Mouse (Mus musculus): ENCODE results near the gene Senp5. TPM values are rescaled to one million over a fixed set of nuclear protein-coding genes. Genes with fewer than 3 reads are reported as not detected.
"Not testable (repeated sequence)": the region's sequence is repeated elsewhere in the genome, so short reads cannot be mapped to it uniquely, and the experiment has no call there.

Senp5 gene
- total RNA-seq (2021), result 10 to 100 TPM; 41.7 to 43.8 TPM

DNA sequence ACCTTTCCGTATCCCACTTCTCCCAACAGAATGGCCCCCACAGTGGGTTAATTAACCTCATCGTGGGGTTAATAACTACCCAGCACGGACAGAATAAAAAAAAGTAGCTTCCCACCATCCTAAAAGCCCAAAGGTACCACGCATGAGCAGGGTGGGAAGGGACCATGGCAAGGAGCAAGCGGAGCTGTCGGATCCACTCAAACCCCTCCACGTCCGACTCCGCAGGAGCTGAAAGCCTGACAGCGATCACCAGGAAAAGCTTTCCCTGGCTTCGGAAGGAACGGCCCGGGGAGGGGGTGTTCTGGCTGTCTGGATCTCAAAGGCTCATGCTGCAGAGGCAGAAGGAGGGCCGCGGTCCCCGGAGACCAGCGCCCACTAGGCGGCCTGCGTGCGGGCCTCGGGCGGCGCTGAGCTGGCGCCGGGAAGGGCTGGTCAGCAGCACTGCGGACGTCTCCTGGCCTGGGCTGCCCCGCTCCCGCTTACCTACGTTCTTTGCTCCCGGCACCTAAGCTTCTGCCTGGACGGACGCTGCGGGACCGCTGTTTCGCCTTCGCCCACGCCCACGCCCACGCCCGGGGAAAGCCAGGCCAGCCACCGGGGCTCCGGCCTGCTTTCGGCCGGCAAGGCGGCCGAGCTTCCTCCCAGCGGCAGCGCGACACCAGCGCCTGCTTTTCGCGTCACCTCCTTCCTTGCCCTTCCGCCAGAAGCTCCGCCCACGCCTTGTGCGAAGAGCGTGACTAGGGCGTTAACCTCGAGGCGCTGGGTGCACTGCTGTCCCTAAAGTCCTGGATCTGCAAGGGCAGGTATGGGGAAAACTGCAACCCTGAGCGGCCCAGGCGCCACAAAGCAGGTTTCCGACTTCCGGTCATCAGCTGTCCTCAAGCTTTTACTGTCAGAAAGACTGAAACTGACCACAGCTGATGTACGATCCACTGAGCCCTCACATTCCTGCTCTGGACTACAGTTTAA lies at the start of gene Senp5:
Senp5 (minus strand) TSS at position 779 of the 969 bp plus-strand sequence.
- intact Hi-C loops (cut with DNase I), result no loop called here
- DNase-seq (ENCODE audit: extremely low spot score in 1 of 2, low spot score in 2 of 2), result peak; percentile 82 to 95

DNA sequence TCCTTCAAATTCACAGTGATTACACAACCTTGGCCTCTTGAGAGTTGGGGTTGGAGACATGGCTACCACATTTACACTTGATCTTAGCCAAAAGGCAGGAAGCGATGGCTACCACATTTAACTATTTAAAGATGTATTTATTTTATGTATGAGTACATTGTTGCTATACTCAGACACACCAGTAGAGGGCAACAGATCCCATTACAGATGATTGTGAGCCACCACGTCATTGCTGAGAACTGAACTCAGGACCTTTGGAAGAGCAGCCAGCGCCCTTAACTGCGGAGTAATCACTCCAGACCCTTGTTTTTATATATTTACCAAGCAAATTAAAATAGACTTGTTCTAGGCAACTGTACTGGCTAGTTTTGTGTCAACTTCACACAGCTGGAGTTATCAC lies 39.3 kb upstream of the Senp5 start:
- DNase-seq (ENCODE audit: extremely low spot score in 1 of 2, low spot score in 2 of 2), result no peak
- intact Hi-C loops (cut with DNase I), result no loop called here

DNA sequence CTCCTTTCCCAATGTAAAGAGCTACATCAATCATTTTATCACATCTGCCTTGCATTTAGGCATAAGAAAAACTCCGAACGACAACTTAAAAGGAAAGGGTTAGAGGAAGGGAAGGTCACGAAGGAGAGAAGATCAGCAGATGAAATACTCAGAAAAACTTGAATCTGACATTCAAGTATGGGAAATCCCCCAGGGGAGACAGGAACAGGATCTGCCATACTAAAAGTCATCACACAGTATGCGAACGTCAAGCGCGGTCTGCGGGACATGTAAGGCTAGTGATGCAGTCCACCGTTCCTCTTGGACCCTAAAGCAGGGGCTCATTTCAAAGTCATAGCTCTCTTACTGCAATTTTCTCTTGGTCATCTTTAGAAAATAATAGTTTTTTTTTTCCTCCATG lies 16.6 kb upstream of the Senp5 start:
- no peak for DNase-seq (ENCODE audit: extremely low spot score in 1 of 2, low spot score in 2 of 2)
- intact Hi-C loops (cut with DNase I), result no loop called here

DNA sequence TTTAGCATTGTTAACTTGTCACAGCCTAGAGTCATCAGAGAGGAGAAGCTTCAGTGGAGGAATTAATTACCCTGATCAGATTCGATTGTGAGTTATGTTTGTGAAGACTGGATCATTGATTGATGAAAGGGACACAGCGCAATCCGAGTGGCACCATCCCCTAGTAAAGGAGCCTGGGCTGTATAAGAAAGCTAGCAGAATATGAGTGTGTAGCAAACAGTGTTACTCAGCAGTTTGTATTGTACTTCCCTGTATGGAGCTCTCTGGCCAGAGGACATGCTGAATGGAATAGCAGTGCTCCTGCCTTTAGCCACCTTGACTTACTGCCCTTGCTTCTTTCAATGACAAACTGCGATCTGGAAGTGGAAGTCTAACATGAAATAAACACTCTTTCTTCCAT lies 7.2 kb upstream of the Senp5 start:
- intact Hi-C loops (cut with DNase I), result no loop called here
- DNase-seq (ENCODE audit: extremely low spot score in 1 of 2, low spot score in 2 of 2), result no peak

DNA sequence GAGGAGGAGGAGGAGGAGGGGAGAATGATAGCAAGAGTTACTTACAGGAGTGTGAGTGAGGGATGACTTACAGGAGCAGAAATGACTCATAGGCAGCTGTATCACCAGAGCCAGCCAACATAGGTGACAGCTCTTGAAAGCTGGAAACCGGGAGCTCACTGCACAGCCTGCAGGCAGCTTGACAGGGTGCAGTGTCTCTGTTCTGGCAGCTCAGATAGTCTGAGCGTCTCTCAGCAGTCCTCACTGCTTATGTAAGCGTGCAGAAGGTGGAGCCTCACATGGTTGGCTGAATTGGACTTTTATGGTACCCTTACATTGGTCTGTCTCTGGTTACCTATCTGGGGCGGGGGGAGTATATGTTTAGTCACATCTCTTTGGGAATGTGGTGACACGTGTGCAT lies 6.8 kb upstream of the Senp5 start:
- no peak for DNase-seq (ENCODE audit: extremely low spot score in 1 of 2, low spot score in 2 of 2)
- intact Hi-C loops (cut with DNase I), result no loop called here

DNA sequence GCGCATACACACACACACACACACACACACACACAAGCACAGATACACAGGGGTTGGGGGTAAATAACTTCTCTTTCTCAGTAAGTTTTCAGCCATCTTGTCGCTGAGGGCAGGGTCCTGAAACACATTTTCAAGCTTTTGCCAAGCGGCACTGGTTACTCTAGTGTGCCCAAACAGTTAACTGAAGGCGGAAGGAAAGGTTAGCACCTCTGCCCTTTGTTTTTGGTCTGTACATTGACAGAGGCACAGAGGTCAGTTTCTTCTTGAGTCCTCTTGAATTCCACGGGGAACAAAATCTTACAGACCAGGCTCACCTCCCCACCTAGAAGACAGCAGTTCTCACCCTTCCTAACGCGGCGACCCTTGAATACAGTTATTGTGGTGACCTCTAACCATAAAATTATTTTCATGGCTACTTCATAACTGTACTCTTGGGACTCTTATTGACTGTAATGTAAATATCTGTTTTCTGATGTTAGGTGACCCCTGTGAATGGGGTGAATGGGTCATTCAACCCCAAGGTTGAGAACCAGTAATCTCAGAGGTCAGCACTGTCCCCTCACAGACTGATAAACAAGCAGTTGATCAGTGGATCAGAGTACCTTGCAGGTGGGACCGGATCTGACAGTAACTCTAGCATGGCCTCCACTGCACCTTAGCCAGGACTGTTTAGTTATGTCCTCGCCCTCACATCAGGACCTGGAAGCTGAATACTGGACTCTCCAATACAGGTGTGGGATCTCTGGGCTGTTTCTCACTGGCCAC lies 5.6 kb upstream of the Senp5 start:
- intact Hi-C loops (cut with DNase I), result no loop called here
- DNase-seq (ENCODE audit: extremely low spot score in 1 of 2, low spot score in 2 of 2), result no peak

DNA sequence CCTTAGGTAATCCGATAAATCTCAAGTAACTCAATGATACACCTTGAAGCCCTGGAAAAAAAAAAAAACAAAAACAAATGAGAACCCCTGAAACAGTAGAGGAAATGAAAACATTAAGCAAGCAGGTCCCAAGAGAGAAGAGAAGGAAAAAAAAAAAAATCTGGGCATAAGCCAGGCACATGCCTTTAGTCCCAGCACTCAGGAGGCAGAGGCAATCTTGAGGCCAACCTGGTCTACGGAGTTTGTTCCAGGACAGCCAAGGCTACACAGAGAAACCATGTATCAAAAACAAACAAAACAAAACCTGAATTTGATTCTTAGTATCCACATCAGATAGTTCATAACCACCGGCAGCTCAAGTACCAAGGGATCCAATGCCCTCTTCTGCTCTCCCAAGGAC lies 1.6 kb upstream of the Senp5 start:
- DNase-seq (ENCODE audit: extremely low spot score in 1 of 2, low spot score in 2 of 2), result no peak
- intact Hi-C loops (cut with DNase I), result no loop called here

DNA sequence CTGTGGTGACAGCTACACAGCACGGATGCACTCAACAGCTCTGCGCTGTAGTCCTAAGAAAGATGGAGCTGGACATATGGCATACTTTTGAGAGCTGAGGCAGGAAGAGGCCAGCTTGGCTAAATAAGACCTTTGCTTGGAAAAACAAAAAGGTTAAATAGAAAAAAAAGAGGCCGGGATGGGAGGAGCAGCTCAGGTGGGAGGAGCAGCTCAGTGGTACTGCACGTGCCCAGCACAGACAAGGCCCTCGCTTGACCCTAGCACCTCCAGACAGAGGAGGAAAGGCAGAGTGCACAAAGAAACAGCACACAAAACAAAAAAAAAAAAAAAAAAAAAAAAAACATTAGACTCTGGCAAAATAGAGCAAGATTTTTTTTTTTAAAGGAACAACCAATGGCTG lies 6.7 kb downstream of the Senp5 start:
- DNase-seq (ENCODE audit: extremely low spot score in 1 of 2, low spot score in 2 of 2), result no peak
- intact Hi-C loops (cut with DNase I), result no loop called here

DNA sequence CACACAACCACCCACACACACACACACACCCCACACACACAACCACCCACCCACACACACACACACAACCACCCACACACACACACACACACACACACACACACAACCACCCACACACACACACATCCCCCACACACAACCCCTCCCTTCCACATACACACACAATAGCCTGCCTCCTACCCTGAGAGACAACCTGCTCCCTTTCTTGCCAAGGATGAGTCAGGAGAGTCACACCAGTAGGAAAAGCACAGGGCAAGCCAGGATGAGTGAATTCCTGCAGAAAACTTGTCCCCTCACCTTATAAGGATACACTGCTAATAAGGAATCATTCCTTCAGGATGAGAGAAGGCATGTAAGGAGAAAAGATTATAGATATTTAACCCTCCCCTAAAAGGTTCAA lies 9.1 kb downstream of the Senp5 start:
- intact Hi-C loops (cut with DNase I), result no loop called here
- no peak for DNase-seq (ENCODE audit: extremely low spot score in 1 of 2, low spot score in 2 of 2)

DNA sequence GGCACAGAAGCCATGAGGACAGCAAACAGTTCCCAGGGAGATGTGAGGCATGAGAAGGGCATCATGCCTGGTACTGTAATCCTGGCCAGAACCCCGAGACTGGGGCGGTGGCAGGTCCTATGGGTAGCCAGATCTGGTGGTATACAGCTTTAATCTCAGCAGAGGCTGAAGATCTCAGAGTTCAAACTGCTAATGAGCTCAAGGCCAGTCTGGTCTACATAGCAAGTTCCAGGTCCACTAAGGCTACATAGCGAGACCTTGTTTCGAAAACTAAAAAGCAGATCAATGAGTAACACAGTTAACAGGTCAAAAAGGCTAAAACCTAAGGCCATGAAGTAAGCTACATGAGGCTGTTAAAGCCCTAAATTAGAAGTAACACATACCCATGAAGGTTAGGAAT lies 9.9 kb downstream of the Senp5 start:
- intact Hi-C loops (cut with DNase I), result no loop called here
- no peak for DNase-seq (ENCODE audit: extremely low spot score in 1 of 2, low spot score in 2 of 2)

DNA sequence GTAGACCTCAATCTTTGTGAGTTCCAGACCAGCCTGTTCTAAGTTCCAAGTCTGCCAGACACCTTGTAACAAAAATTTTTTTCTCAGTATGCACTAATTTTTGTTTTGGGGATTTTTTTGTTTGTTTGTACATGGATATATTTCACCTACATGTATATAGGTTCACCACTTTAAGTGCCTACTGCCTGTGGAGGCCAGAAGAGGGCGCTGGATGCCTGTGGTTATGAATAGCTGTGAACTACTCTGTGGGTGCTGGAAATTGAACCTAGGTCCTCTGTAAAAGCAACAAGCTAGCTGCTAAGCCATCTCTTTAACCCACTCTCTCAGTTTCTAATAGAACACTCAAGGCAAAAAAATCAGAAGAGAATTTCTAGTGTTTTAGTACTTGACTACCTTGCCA lies 11.0 kb downstream of the Senp5 start:
- intact Hi-C loops (cut with DNase I), result no loop called here
- DNase-seq (ENCODE audit: extremely low spot score in 1 of 2, low spot score in 2 of 2), result no peak

DNA sequence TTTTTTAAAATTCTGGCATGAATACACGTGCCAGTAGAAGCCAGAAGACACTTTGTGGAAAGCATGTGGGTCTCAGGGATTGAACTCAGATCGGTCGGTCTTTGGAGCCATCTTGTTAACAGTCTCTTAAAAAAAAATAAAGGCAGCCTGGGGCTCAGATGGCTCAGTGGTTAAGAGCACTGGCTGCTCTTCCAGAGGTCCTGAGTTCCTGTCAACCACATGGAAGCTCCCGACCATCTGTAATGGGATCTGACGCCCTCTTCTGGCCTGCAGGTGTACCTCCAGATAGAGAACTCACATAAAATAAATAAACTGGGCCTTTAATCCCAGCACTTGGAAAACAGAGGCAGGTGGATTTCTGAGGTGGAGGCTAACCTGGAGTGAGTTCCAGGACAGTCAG lies 22.1 kb downstream of the Senp5 start:
- intact Hi-C loops (cut with DNase I), result no loop called here
- no peak for DNase-seq (ENCODE audit: extremely low spot score in 1 of 2, low spot score in 2 of 2)

DNA sequence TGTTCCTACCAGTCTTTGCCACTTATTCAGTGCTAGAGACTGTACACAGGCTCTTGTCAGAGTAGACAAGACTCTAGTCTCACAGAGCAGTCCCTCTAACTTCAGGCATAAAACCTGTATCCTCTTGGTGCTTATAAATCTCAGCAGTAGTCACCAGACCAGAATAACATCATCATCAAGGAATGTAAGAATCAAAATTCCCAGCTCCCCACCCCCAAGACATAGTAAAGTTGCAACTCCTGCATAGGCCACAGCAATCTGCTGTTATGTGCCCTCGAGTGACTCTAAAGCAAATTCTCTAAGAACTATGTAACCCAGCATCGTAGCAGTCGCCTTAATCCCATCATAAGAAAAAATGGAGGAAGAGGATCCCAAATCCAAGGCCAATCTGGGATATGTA lies 23.6 kb downstream of the Senp5 start:
- no peak for DNase-seq (ENCODE audit: extremely low spot score in 1 of 2, low spot score in 2 of 2)
- intact Hi-C loops (cut with DNase I), result no loop called here

DNA sequence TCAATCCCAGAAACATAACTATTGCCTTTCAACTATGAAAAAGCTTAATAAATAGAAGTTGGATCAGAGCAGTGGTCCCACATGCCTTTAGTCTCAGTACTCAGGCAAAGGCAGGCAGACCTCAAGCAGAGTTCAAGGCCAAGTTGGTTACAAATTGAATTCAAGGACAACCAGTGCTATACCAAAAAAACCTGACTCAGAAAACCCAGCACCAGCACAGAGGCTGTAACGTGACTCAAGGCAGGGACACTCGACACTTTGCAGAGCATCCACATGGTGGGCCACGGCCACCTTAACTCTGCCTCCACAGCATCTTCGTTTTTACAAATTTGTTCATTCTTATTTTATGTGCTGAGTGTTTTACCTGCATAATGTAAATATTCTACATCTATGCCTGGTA lies 27.8 kb downstream of the Senp5 start:
- intact Hi-C loops (cut with DNase I), result no loop called here
- DNase-seq (ENCODE audit: extremely low spot score in 1 of 2, low spot score in 2 of 2), result no peak

DNA sequence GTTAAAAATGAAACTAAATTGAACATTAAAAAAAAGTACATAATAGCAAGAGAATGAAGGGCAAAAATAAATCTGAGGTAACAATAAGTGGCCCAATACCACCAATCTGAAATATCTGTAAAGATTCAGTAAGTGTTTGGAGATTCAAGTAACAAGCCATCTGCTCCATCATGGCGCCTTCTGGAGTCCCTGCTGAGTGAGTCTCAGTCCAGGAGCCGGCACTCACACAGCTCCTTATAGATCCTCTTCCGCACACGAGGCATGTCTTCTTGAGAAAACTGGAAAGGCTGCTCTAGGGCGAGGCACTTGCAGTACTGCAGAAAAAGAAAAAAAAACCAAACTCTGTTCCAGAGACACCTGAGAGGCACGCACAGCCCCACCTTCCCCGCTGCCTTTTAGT lies 39.9 kb downstream of the Senp5 start:
- intact Hi-C loops (cut with DNase I), result loop anchor here (5.0 kb wide), 1 partner anchor 319 kb away; no protein-coding TSS in a partner anchor
- peak; percentile 38 to 44 for DNase-seq (ENCODE audit: extremely low spot score in 1 of 2, low spot score in 2 of 2)

DNA sequence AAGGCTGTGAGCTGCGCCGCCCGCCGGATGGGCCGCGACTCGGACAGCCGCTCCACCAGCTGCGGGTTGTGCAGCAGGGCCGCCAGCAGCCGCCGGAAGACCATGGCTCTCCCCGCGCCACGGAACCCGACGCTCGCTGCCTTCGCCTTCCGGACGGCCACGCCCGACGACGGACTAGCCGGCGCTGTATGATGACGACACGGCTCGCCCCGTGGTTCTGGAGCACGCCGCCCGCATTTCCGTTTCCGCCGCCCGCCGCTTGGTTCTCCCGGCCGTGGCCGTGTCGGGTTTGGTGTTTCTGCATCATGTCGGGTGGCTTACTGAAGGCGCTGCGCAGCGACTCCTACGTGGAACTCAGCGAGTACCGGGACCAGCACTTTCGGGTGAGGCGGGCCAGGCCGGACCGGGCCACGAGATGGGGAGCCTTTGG lies 54.7 kb downstream of the Senp5 start, which contains the start of the genes 0610012G03Rik and Ncbp2:
0610012G03Rik (minus strand) TSS at position 150 of the 430 bp plus-strand sequence.
Ncbp2 (plus strand) TSS at position 169 of the 430 bp plus-strand sequence.
- DNase-seq (ENCODE audit: extremely low spot score in 1 of 2, low spot score in 2 of 2), result peak; percentile 95 to 99
- intact Hi-C loops (cut with DNase I), result no loop called here

DNA sequence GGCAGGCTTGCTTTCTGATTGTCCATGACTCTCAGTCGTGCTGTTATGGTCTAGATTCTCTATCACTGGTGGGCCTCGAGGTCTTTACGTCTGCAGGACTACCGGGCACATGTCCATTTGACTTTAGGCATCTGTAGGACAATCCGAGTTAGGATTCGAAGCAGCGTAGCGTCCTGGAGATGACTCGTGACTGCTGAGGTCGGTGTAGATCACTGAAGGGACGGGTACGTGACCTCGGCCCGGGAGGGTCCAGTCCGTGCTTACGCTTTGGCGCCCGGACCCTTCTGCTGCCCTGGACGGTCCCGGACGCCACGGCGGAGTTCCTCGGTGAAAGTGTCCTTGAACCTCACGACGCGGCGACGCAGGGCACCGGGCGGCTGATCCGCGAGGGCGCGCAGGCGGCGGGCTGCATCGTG lies 55.2 kb downstream of the Senp5 start:
- DNase-seq (ENCODE audit: extremely low spot score in 1 of 2, low spot score in 2 of 2), result no peak
- intact Hi-C loops (cut with DNase I), result no loop called here

DNA sequence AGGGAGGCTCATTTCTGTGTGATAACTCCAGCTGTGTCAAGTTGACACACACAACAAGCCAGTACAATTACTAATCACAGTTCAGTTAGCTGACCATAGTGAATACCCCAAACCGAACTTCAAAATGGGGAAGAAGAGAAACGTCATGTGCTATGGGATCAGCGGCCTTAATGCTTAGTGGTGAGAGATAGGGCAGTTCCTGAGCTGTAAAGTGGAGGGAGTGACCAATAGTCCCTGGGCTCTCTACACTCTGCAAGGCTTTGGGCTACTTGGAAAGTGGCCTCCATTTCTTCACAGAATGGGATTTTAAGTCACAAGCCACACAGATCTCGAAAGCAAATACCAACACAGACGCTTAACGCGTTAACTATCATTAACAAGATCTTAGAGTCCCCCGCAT lies 55.8 kb downstream of the Senp5 start:
- DNase-seq (ENCODE audit: extremely low spot score in 1 of 2, low spot score in 2 of 2), result no peak
- intact Hi-C loops (cut with DNase I), result no loop called here

DNA sequence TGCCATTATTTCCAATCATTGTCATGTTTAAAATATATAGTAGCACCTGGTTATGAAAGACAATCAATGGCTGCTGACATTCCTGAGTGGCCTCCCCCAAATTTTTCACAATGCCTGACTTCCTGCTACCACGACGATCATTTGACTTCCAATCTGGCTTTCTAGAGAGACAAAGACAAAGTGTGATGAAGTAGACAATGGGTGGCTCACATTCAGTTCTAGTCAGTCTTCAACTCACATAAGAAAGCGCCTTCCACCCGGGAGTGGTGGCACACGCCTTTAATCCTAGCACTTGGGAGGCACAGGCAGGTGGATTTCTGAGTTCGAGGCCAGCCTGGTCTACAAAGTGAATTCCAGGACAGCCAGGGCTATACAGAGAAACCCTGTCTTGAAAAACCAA lies 57.1 kb downstream of the Senp5 start:
- DNase-seq (ENCODE audit: extremely low spot score in 1 of 2, low spot score in 2 of 2); intact Hi-C loops (cut with DNase I): not testable (repeated sequence)

DNA sequence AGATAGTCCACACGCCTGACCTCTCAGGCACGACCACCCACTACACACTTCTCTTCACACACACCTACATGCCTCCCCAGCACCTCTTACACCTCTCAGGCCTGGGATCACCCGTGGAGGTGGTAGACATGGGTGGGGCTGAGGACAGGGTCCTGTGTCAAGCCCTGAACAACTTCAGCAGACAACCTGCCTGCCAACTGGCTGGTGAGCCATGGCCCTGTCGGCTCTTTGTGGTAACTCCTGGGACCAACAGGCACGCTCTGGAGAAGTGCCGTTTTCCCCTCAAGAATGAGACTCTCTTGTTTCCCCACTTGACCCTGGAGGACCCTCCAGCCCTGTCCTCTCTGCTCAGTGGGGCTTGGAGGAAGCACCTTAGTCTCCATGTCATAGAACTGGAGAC lies 57.7 kb downstream of the Senp5 start:
- DNase-seq (ENCODE audit: extremely low spot score in 1 of 2, low spot score in 2 of 2), result no peak
- intact Hi-C loops (cut with DNase I), result no loop called here

Data from left cerebral cortex, postnatal 10 days (tissue).